ENCODE assay signal across 8 mouse cellular contexts in the genomic region with DNA sequence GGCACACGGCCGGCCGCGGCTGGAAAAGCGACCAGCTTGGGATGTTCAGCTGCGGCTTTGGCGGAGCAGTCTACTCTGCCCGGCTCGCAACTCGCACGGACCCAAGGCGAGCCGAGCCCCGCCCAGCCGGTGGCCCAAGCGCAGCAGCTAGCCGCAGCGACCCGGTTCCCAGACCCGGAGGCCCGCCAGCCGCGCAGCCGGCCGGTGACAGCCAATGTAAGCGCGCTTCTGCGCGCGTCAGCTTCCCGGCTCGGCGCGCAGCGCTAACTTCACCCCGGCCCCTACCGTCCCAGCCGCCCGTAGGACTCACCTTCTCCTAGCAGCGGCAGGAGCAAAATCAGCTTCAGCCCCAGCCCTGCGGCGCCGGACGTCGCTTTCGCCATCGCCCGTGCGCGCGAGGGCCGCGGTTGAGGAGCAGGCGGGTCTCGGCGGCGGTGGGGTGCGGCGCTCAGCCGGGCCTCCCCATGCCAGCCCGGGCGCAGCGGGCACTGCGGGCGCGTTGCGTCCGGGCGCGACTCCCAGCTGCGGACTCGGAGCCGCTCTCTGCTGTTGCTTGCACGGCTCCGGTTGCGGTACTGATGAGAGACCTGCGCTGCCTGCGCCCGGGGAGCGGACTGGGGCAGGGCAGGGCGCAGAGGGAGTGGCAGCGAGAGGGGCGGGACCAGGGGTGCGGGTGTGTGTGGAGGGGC. TPM values are rescaled to one million over a fixed set of nuclear protein-coding genes. Genes with fewer than 3 reads are reported as not detected.
DNase-seq lines count a peak whose midpoint lies in the region; ATAC-seq and TF ChIP-seq lines count a peak whose summit lies in the region.

No protein-coding gene starts in this region.

- H3K9me3 ChIP-seq in hindbrain, embryonic 14.5 days (ENCODE audit: control insufficient read depth, low read length), result no peaks in the 10 kb centered on the region
- no peaks in the 10 kb centered on the region for H3K9me3 ChIP-seq in liver, embryonic 13.5 days (replicated peaks)

- peaks cover 36% of the 10 kb centered on the region for H3K27me3 ChIP-seq in hindbrain, embryonic 14.5 days (ENCODE audit: control insufficient read depth, insufficient read depth, low read length)
- peaks cover 86% of the 10 kb centered on the region for H3K27me3 ChIP-seq in liver, embryonic 13.5 days
- peaks cover 50% of the 10 kb centered on the region for H3K27me3 ChIP-seq in myocyte (ENCODE audit: control insufficient read depth, insufficient read depth, insufficient read length)

- peak overlapping the region; percentile 93 for H3K4me2 ChIP-seq in hindbrain, embryonic 14.5 days (replicated peaks)
- peak overlapping the region; percentile 67 for H3K4me2 ChIP-seq in liver, embryonic 13.5 days
- peak overlapping the region; percentile 61 for H3K4me2 ChIP-seq in myocyte (ENCODE audit: low read depth)

- H3K27ac ChIP-seq in gastrocnemius, adult 2 months, result peak overlapping the region; percentile 78
- H3K27ac ChIP-seq in hindbrain, embryonic 14.5 days, result peak overlapping the region; percentile 17; the same call in 1 of the 2 replicates
- H3K27ac ChIP-seq in liver, embryonic 13.5 days, result no peak overlapping the region

- TF ChIP-seq POLR2A in myocyte (IDR thresholded peaks at IDR 0.05; ENCODE audit: insufficient read length, low read depth), result no peak

- intact Hi-C loops in gastrocnemius, adult 2 months (cut with DNase I), result no loop called here

- WGBS in hindbrain, embryonic 14.5 days, result under 1% methylated on average over 84 of the region's 84 CpGs
- 1% methylated on average over 84 of the region's 84 CpGs for WGBS in liver, embryonic 13.5 days (ENCODE audit: insufficient replicate concordance)

- H3K36me3 ChIP-seq in hindbrain, embryonic 14.5 days (replicated peaks; ENCODE audit: control insufficient read depth, insufficient read depth), result no peaks in the 10 kb centered on the region
- H3K36me3 ChIP-seq in liver, embryonic 13.5 days, result no peaks in the 10 kb centered on the region
- H3K36me3 ChIP-seq in myocyte (ENCODE audit: control insufficient read depth, insufficient read depth), result no peaks in the 10 kb centered on the region

- ATAC-seq in hindbrain, embryonic 14.5 days (ENCODE audit: low FRiP score), result peak; percentile 45
- ATAC-seq in liver, embryonic 13.5 days (ENCODE audit: low read depth), result peak; percentile 31; the same call in 1 of the 2 replicates

- DNase-seq in left cerebral cortex, adult 18-20 months (ENCODE audit: low spot score in 2 of 2), result peak; percentile 15 to 32
- no peak for DNase-seq in left cerebral cortex, adult 11 months (ENCODE audit: low spot score)
- DNase-seq in cerebellum, adult 9-11 months, result peak; percentile 36
- peak; percentile 85 for DNase-seq in gastrocnemius, adult 2 months
- peak; percentile 28 for DNase-seq in hindbrain, embryonic 14.5 days (ENCODE audit: low spot score)
- DNase-seq in liver, embryonic 13.5 days, result no peak
- DNase-seq in ovary, adult 18-20 months (ENCODE audit: low spot score), result no peak

- no peak overlapping the region for H3ac ChIP-seq in myocyte (ENCODE audit: control insufficient read depth, insufficient read length)

- H3K4me1 ChIP-seq in hindbrain, embryonic 14.5 days (replicated peaks; ENCODE audit: control insufficient read depth, insufficient read depth, low read length), result 0 out of 2 replicates have a peak, but pooled peaks cover 5% of the 10 kb centered on the region
- peaks cover 8% of the 10 kb centered on the region for H3K4me1 ChIP-seq in liver, embryonic 13.5 days (replicated peaks)

- no peak for TF ChIP-seq CTCF in gastrocnemius, adult 2 months (IDR thresholded peaks at IDR 0.05)

- peak overlapping the region; percentile 86 for H3K4me3 ChIP-seq in gastrocnemius, adult 2 months
- H3K4me3 ChIP-seq in hindbrain, embryonic 14.5 days (replicated peaks; ENCODE audit: low read length), result peak overlapping the region; percentile 58
- peak overlapping the region; percentile 51 for H3K4me3 ChIP-seq in liver, embryonic 13.5 days (replicated peaks)
- H3K4me3 ChIP-seq in myocyte, result peak overlapping the region; percentile 8

- H3K9ac ChIP-seq in hindbrain, embryonic 14.5 days, result peak overlapping the region; percentile 62
- H3K9ac ChIP-seq in liver, embryonic 13.5 days, result no peak overlapping the region

- H3K79me2 ChIP-seq in myocyte (ENCODE audit: control insufficient read depth, insufficient read depth), result no peaks in the 10 kb centered on the region

TF ChIP-seq in myocyte, 11 proteins besides CTCF, POLR2A, EP300 and RAD21:
- TF ChIP-seq MYOG (IDR thresholded peaks at IDR 0.05; ENCODE audit: control insufficient read depth in 1 of 3, insufficient read depth in 1 of 3, insufficient read length in 2 of 3, low read depth in 2 of 3) (no peak), MYOD1 (IDR thresholded peaks at IDR 0.05; ENCODE audit: control insufficient read depth in 1 of 3, insufficient read length in 2 of 3, low read depth in 2 of 3) (no peak), REST (IDR thresholded peaks at IDR 0.05; ENCODE audit: insufficient read depth, insufficient read length) (no peak), USF1 (IDR thresholded peaks at IDR 0.05; ENCODE audit: low read depth) (no peak), MAX (IDR thresholded peaks at IDR 0.05; ENCODE audit: low read depth) (no peak), CEBPB (IDR thresholded peaks at IDR 0.05; ENCODE audit: insufficient read depth, poor library complexity, severe bottlenecking) (no peak), POLR2AphosphoS2 (IDR thresholded peaks at IDR 0.05; ENCODE audit: insufficient read length, low read depth) (no peak), SRF (IDR thresholded peaks at IDR 0.05; ENCODE audit: control insufficient read depth, insufficient read length, low read depth) (no peak)

RNA-seq across cellular contexts. Expression of gene Ret, which starts 0.6 kb away (rescaled TPM):
- total RNA-seq in left cerebral cortex, adult 18-20 months (2021), result 1 to 10 TPM; 2.9 to 3.6 TPM
- 1 to 10 TPM; 3.2 to 6.6 TPM for total RNA-seq in gastrocnemius, adult 2 months (2021)
- polyA plus RNA-seq in hindbrain, embryonic 14.5 days (2014; fragmentation: Nextera tagmentation; extraction: Ambion mirVana), result 17.0 and 18.8 TPM in 2 replicates
- 0.02 and 0.05 TPM in 2 replicates for polyA plus RNA-seq in liver, embryonic 13.5 days (2015; fragmentation: Nextera tagmentation; extraction: Ambion mirVana)
- 1.8 TPM for polyA plus RNA-seq in myocyte (2012; fragmentation: generic; extraction: Trizol)

RNA-seq across cellular contexts. Expression of gene Csgalnact2, which starts 58.0 kb away (rescaled TPM):
- total RNA-seq in left cerebral cortex, adult 18-20 months (2021), result 10 to 100 TPM; 11.0 to 11.6 TPM
- 10 to 100 TPM; 30.9 to 32.8 TPM for total RNA-seq in gastrocnemius, adult 2 months (2021)
- 12.7 and 13.3 TPM in 2 replicates for polyA plus RNA-seq in hindbrain, embryonic 14.5 days (2014; fragmentation: Nextera tagmentation; extraction: Ambion mirVana)
- 7.7 and 8.6 TPM in 2 replicates for polyA plus RNA-seq in liver, embryonic 13.5 days (2015; fragmentation: Nextera tagmentation; extraction: Ambion mirVana)
- 5.8 TPM for polyA plus RNA-seq in myocyte (2012; fragmentation: generic; extraction: Trizol)

Comparison
In these comparisons a context has a peak if more than half of its experiments do, and no peak if none do; other contexts are left out.
1. DNase-seq: peak in left cerebral cortex, adult 18-20 months (2 of 2), cerebellum, adult 9-11 months (single experiment), gastrocnemius, adult 2 months (single experiment) and hindbrain, embryonic 14.5 days (single experiment); none in left cerebral cortex, adult 11 months (single experiment), liver, embryonic 13.5 days (single experiment) and ovary, adult 18-20 months (single experiment).
2. H3K4me3 ChIP-seq: peak in every context shown above with its lines; median percentile 86 in gastrocnemius, adult 2 months; 58 in hindbrain, embryonic 14.5 days; 51 in liver, embryonic 13.5 days; 8 in myocyte.
3. Peak in every context shown above with its lines, with median percentiles within 50 percentile points of each other: H3K4me2 ChIP-seq.